Mouse (Mus musculus) kidney, adult 10 weeks (tissue): ENCODE results near the gene Sdk1. TPM values are rescaled to one million over a fixed set of nuclear protein-coding genes. Genes with fewer than 3 reads are reported as not detected.

Source experiments
- polyA plus RNA-seq: library from polyadenylated mRNA; stranded (reverse); fragments of 350-450 nt; fragmentation: Illumina TruSeq; extraction: RNeasy Lipid Tissue Mini Kit (QIAGEN cat#74804); gene quantifications from one replicate; pipeline ENCODE4 v1.2.3, GENCODE M21; 2014; ENCODE audit warnings: low read depth, low replicate concordance

Sdk1 gene
- polyA plus RNA-seq, result 0.28 TPM

GRCm38 (mm10) chr5:141240841-141241543, at the start of gene Sdk1:
Gene Sdk1, plus strand, starts transcription at chr5:141241490.

Other genes starting within 250 kb of the Sdk1 start
- gene Card11, start 240.9 kb upstream of the Sdk1 start, polyA plus RNA-seq, result not detected